Mouse (Mus musculus): ENCODE results near the gene Rspry1. TPM values are rescaled to one million over a fixed set of nuclear protein-coding genes. Genes with fewer than 3 reads are reported as not detected.

Gene Rspry1
- polyA plus RNA-seq, 1 experiment from 2014 or later, result 54.8 TPM

- H3K4me2 ChIP-seq (replicated peaks), result no peak overlapping the region
- no peaks in the 10 kb centered on the region for H3K27me3 ChIP-seq
- no peaks in the 10 kb centered on the region for H3K9me3 ChIP-seq (replicated peaks)
- H3K4me3 ChIP-seq, result no peak overlapping the region
- ATAC-seq (ENCODE audit: low FRiP score), result no peak
- no peak overlapping the region for H3K27ac ChIP-seq
- 86% methylated on average over 1 of the region's 1 CpGs for WGBS
- H3K9ac ChIP-seq, result no peak overlapping the region
- H3K36me3 ChIP-seq, result peaks cover 24% of the 10 kb centered on the region
- H3K4me1 ChIP-seq, result no peaks in the 10 kb centered on the region
These were observed 23.1 kb downstream of the Rspry1 start for GRCm38 (mm10) chr8:94624885-94625284.

- Histone ChIP-seq H3K9me3 (replicated peaks) (no peaks in the 10 kb centered on the region), H3K36me3 (peaks cover 74% of the 10 kb centered on the region), H3K9ac (no peak overlapping the region), H3K4me3 (no peak overlapping the region), H3K27me3 (no peaks in the 10 kb centered on the region), H3K4me1 (no peaks in the 10 kb centered on the region), H3K4me2 (replicated peaks) (no peak overlapping the region), H3K27ac (no peak overlapping the region)
- ATAC-seq (ENCODE audit: low FRiP score), result no peak
- WGBS, result 90% methylated on average over 2 of the region's 2 CpGs
These were observed 31.9 kb downstream of the Rspry1 start for GRCm38 (mm10) chr8:94633564-94634194.

- Histone ChIP-seq H3K9me3 (replicated peaks) (no peaks in the 10 kb centered on the region), H3K27ac (no peak overlapping the region), H3K36me3 (peaks cover 79% of the 10 kb centered on the region), H3K4me2 (replicated peaks) (no peak overlapping the region), H3K27me3 (no peaks in the 10 kb centered on the region), H3K4me1 (no peaks in the 10 kb centered on the region), H3K9ac (no peak overlapping the region), H3K4me3 (no peak overlapping the region)
- ATAC-seq (ENCODE audit: low FRiP score), result no peak
These were observed 32.5 kb downstream of the Rspry1 start for GRCm38 (mm10) chr8:94634211-94634610.

- Histone ChIP-seq H3K27me3 (no peaks in the 10 kb centered on the region), H3K9ac (no peak overlapping the region), H3K36me3 (peaks cover 79% of the 10 kb centered on the region), H3K9me3 (replicated peaks) (no peaks in the 10 kb centered on the region), H3K4me1 (no peaks in the 10 kb centered on the region), H3K27ac (no peak overlapping the region), H3K4me3 (no peak overlapping the region), H3K4me2 (replicated peaks) (no peak overlapping the region)
- no peak for ATAC-seq (ENCODE audit: low FRiP score)
- 100% methylated on average over 2 of the region's 2 CpGs for WGBS
These were observed 39.4 kb downstream of the Rspry1 start for GRCm38 (mm10) chr8:94641183-94641582.

DNA sequence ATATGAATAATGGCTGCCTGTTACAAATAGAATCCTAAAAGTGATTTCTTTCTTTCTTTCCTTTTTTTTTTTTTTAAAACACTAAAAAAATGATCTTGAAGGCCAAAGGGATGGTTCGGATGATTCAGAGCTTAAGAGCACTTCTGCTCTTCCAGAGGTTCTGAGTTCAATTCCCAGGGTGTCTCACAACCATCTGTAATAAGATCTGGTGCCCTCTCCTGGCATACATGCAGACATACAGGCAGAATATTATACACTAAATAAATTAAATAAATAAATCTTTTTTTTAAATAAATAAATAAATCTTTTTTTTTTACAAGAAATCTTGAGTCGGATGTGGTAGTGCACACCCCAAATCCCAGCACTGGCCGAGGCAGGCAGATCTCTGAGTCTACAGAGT is 40.2 kb downstream of the Rspry1 start:
- Histone ChIP-seq H3K9ac (no peak overlapping the region), H3K4me3 (no peak overlapping the region), H3K9me3 (replicated peaks) (no peaks in the 10 kb centered on the region), H3K36me3 (peaks cover 80% of the 10 kb centered on the region), H3K27ac (no peak overlapping the region), H3K27me3 (no peaks in the 10 kb centered on the region), H3K4me2 (replicated peaks) (no peak overlapping the region), H3K4me1 (no peaks in the 10 kb centered on the region)
- ATAC-seq (ENCODE audit: low FRiP score), result no peak
- 97% methylated on average over 3 of the region's 3 CpGs for WGBS

GRCm38 (mm10) chr8:94645202-94645601 is 43.5 kb downstream of the Rspry1 start:
- H3K27ac ChIP-seq, result no peak overlapping the region
- H3K9ac ChIP-seq, result no peak overlapping the region
- H3K4me2 ChIP-seq (replicated peaks), result no peak overlapping the region
- no peaks in the 10 kb centered on the region for H3K27me3 ChIP-seq
- H3K4me1 ChIP-seq, result no peaks in the 10 kb centered on the region
- H3K36me3 ChIP-seq, result peaks cover 65% of the 10 kb centered on the region
- no peak for ATAC-seq (ENCODE audit: low FRiP score)
- H3K9me3 ChIP-seq (replicated peaks), result no peaks in the 10 kb centered on the region
- no peak overlapping the region for H3K4me3 ChIP-seq
- WGBS, result 42% methylated on average over 1 of the region's 1 CpGs

DNA sequence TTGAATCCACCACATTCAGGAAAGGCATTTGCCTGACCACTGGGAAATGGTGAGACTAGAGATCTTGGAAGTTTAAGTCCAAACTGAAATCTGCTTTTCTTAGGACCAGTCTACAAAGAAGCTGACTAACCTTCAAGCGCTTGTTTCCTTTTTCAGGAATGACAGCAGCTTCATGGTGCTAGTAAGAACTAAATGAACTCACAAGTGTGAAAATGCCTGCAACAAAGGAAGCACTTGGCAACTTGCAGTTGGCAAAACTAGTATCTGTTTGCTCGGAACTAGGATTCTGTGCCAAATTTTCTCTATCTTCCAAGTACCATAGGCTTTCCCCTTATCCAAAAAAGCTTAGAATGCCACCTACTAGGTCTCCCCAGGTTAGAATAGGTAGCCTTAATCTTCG is 44.4 kb downstream of the Rspry1 start:
- H3K27ac ChIP-seq, result no peak overlapping the region
- no peak overlapping the region for H3K9ac ChIP-seq
- H3K36me3 ChIP-seq, result peaks cover 57% of the 10 kb centered on the region
- H3K4me3 ChIP-seq, result no peak overlapping the region
- H3K27me3 ChIP-seq, result no peaks in the 10 kb centered on the region
- WGBS, result 96% methylated on average over 3 of the region's 3 CpGs
- no peak overlapping the region for H3K4me2 ChIP-seq (replicated peaks)
- H3K9me3 ChIP-seq (replicated peaks), result no peaks in the 10 kb centered on the region
- ATAC-seq (ENCODE audit: low FRiP score), result no peak
- H3K4me1 ChIP-seq, result no peaks in the 10 kb centered on the region

DNA sequence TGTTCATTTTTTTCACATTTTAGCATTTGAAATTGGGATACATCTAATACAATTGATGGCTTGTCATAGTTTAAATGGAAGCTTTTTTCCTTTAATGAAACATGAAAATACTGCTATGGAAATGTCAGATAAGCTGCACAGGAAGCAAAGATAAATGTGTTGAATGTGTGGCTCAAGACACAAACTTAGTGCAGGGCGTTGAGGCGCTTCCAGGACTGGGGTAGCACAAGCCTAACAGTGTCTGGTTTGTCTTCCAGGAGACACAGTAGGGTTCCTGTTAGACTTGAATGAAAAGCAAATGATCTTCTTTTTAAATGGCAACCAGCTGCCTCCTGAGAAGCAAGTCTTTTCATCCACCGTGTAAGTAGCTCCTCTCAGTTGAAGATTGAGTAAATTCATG is 47.8 kb downstream of the Rspry1 start:
- Histone ChIP-seq H3K9ac (no peak overlapping the region), H3K4me2 (replicated peaks) (no peak overlapping the region), H3K9me3 (replicated peaks) (no peaks in the 10 kb centered on the region), H3K36me3 (peaks cover 63% of the 10 kb centered on the region), H3K27me3 (no peaks in the 10 kb centered on the region), H3K4me3 (no peak overlapping the region), H3K4me1 (no peaks in the 10 kb centered on the region), H3K27ac (no peak overlapping the region)
- no peak for ATAC-seq (ENCODE audit: low FRiP score)
- 32% methylated on average over 3 of the region's 3 CpGs for WGBS

GRCm38 (mm10) chr8:94652951-94653350 is 51.2 kb downstream of the Rspry1 start:
- H3K27me3 ChIP-seq, result no peaks in the 10 kb centered on the region
- H3K36me3 ChIP-seq, result peaks cover 57% of the 10 kb centered on the region
- no peaks in the 10 kb centered on the region for H3K4me1 ChIP-seq
- H3K4me2 ChIP-seq (replicated peaks), result no peak overlapping the region
- 93% methylated on average over 3 of the region's 3 CpGs for WGBS
- no peak overlapping the region for H3K9ac ChIP-seq
- no peak for ATAC-seq (ENCODE audit: low FRiP score)
- no peak overlapping the region for H3K27ac ChIP-seq
- no peak overlapping the region for H3K4me3 ChIP-seq
- H3K9me3 ChIP-seq (replicated peaks), result no peaks in the 10 kb centered on the region

DNA sequence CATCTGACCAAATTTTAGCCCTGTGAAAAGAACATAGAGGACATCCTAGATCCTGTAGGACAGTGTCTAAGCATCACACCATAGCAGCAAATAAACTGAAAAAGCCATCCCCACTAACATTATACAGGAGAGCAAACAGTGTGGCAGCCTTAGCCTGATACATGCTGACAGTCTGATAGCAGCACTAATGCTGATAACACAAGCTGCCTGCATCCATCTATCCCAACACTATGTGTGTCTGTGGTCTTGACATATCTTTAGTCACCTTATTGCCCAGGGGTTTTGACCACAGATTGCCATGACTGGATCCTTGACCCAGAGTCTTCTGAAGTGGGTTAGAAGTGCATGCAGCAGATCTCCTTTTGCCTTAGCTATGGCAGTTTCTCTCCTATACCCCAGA is 53.3 kb downstream of the Rspry1 start:
- Histone ChIP-seq H3K9ac (no peak overlapping the region), H3K36me3 (peaks cover 57% of the 10 kb centered on the region), H3K4me2 (replicated peaks) (no peak overlapping the region), H3K4me3 (no peak overlapping the region), H3K9me3 (replicated peaks) (no peaks in the 10 kb centered on the region), H3K27ac (no peak overlapping the region), H3K4me1 (no peaks in the 10 kb centered on the region), H3K27me3 (no peaks in the 10 kb centered on the region)
- ATAC-seq (ENCODE audit: low FRiP score), result no peak

GRCm38 (mm10) chr8:94658031-94658430 is 56.3 kb downstream of the Rspry1 start:
- no peak overlapping the region for H3K4me3 ChIP-seq
- ATAC-seq (ENCODE audit: low FRiP score), result no peak
- H3K27me3 ChIP-seq, result no peaks in the 10 kb centered on the region
- H3K36me3 ChIP-seq, result peaks cover 52% of the 10 kb centered on the region
- 94% methylated on average over 2 of the region's 2 CpGs for WGBS
- H3K9ac ChIP-seq, result no peak overlapping the region
- no peak overlapping the region for H3K27ac ChIP-seq
- H3K4me1 ChIP-seq, result no peaks in the 10 kb centered on the region
- H3K9me3 ChIP-seq (replicated peaks), result no peaks in the 10 kb centered on the region
- H3K4me2 ChIP-seq (replicated peaks), result no peak overlapping the region

DNA sequence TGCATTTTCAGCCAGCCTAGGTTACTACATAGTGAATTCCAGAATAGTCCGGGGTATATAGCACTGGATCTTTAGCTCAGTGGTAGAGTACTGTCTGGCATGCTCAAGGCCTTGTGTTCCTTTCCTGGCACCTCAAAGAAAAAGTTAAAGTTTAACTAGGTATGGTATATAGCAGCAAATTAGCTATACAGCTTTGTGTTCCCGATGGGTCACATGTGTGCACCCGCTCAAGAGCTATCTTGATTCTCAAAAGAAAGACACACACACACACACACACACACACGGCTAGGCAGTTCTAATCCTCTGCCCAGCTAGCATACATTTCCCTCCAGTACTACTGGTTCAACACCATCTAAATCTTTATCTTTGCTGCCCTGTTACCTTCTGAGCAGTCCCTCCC is 58.7 kb downstream of the Rspry1 start:
- Histone ChIP-seq H3K27me3 (no peaks in the 10 kb centered on the region), H3K36me3 (peaks cover 39% of the 10 kb centered on the region), H3K9ac (no peak overlapping the region), H3K4me2 (replicated peaks) (no peak overlapping the region), H3K27ac (no peak overlapping the region), H3K4me3 (no peak overlapping the region), H3K4me1 (no peaks in the 10 kb centered on the region), H3K9me3 (replicated peaks) (no peaks in the 10 kb centered on the region)
- WGBS, result 88% methylated on average over 4 of the region's 4 CpGs
- ATAC-seq (ENCODE audit: low FRiP score), result no peak

DNA sequence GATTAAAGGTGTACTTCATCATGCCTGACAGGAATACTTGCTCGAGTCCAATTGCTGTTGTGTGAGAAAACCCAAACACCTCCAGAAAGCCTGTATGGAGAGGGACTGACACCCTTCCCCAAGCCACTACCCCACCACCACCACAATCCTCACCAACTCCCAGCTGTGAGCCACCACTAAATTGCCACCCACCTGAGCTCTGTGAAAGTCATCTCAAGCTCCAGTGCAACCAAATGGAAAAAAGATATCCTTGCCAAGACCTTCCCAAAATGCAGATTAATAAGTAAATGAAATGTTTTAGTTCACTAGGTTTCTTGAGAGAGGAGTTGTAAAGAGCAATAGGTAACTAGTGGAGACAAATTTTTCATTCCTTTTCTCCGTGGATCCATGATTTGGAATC is 63.0 kb downstream of the Rspry1 start:
- H3K4me1 ChIP-seq, result peaks cover 21% of the 10 kb centered on the region
- 84% methylated on average over 2 of the region's 2 CpGs for WGBS
- H3K9ac ChIP-seq, result no peak overlapping the region
- H3K36me3 ChIP-seq, result peaks cover 20% of the 10 kb centered on the region; the same call in 1 of the 2 replicates
- no peak for ATAC-seq (ENCODE audit: low FRiP score)
- no peaks in the 10 kb centered on the region for H3K27me3 ChIP-seq
- H3K27ac ChIP-seq, result no peak overlapping the region
- H3K4me3 ChIP-seq, result no peak overlapping the region
- no peak overlapping the region for H3K4me2 ChIP-seq (replicated peaks)
- H3K9me3 ChIP-seq (replicated peaks), result no peaks in the 10 kb centered on the region

Measured in hindbrain, embryonic 12.5 days (tissue).